Comparison of ENCODE assay signal across 8 mouse cellular contexts in the genomic region with DNA sequence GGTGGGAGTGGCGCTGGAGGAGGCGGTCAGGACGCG. TPM values are rescaled to one million over a fixed set of nuclear protein-coding genes. Genes with fewer than 3 reads are reported as not detected.
DNase-seq lines count a peak whose midpoint lies in the region; ATAC-seq and TF ChIP-seq lines count a peak whose summit lies in the region.

TSS of gene Adora2a (plus strand) at position 6 of the 36 bp plus-strand sequence.

- H3K27me3 ChIP-seq in kidney, postnatal 0 days (ENCODE audit: insufficient read depth, low read length): no peaks in the 10 kb centered on the region
- H3K27me3 ChIP-seq in embryonic facial prominence, embryonic 10.5 days (replicated peaks; ENCODE audit: low read depth, poor library complexity, severe bottlenecking): peaks cover 51% of the 10 kb centered on the region
- peaks cover 51% of the 10 kb centered on the region for H3K27me3 ChIP-seq in hindbrain, embryonic 13.5 days
- peaks cover 42% of the 10 kb centered on the region for H3K27me3 ChIP-seq in midbrain, embryonic 13.5 days

- TF ChIP-seq CTCF in kidney, postnatal 0 days (IDR thresholded peaks at IDR 0.05; ENCODE audit: low read depth): no peak

- peak within 1 kb of the TSS; percentile 71 for H3K4me2 ChIP-seq in kidney, postnatal 0 days (ENCODE audit: low read length)
- H3K4me2 ChIP-seq in hindbrain, embryonic 13.5 days: peak within 1 kb of the TSS; percentile 55
- peak within 1 kb of the TSS; percentile 52 for H3K4me2 ChIP-seq in midbrain, embryonic 13.5 days (replicated peaks)

- H3K36me3 ChIP-seq in kidney, postnatal 0 days (ENCODE audit: insufficient read depth, low read length): no peaks in the 10 kb centered on the region
- H3K36me3 ChIP-seq in embryonic facial prominence, embryonic 10.5 days (replicated peaks): peaks cover 16% of the 10 kb centered on the region
- peaks cover 16% of the 10 kb centered on the region for H3K36me3 ChIP-seq in hindbrain, embryonic 13.5 days
- peaks cover 18% of the 10 kb centered on the region for H3K36me3 ChIP-seq in midbrain, embryonic 13.5 days

- peaks cover 6% of the 10 kb centered on the region; the same call in 1 of the 2 replicates for H3K4me1 ChIP-seq in kidney, postnatal 0 days (replicated peaks; ENCODE audit: insufficient read depth, low read length)
- H3K4me1 ChIP-seq in embryonic facial prominence, embryonic 10.5 days: peaks cover 34% of the 10 kb centered on the region
- peaks cover 16% of the 10 kb centered on the region for H3K4me1 ChIP-seq in hindbrain, embryonic 13.5 days (replicated peaks)
- H3K4me1 ChIP-seq in midbrain, embryonic 13.5 days (replicated peaks): peaks cover 11% of the 10 kb centered on the region; the same call in 1 of the 2 replicates

- H3K27ac ChIP-seq in kidney, postnatal 0 days: peak within 1 kb of the TSS; percentile 66; the same call in 1 of the 2 replicates
- H3K27ac ChIP-seq in embryonic facial prominence, embryonic 10.5 days (replicated peaks): peak within 1 kb of the TSS; percentile 76
- H3K27ac ChIP-seq in hindbrain, embryonic 13.5 days: peak within 1 kb of the TSS; percentile 55; the same call in 1 of the 2 replicates
- H3K27ac ChIP-seq in midbrain, embryonic 13.5 days: no peak within 1 kb of the TSS

- 0% methylated on average over 4 of the region's 4 CpGs for WGBS in kidney, postnatal 0 days
- 3% methylated on average over 4 of the region's 4 CpGs for WGBS in embryonic facial prominence, embryonic 10.5 days
- 4% methylated on average over 4 of the region's 4 CpGs for WGBS in hindbrain, embryonic 13.5 days
- WGBS in midbrain, embryonic 13.5 days: 0% methylated on average over 4 of the region's 4 CpGs

- H3K9ac ChIP-seq in kidney, postnatal 0 days (ENCODE audit: low read depth, low read length): peak within 1 kb of the TSS; percentile 70
- peak within 1 kb of the TSS; percentile 58 for H3K9ac ChIP-seq in hindbrain, embryonic 13.5 days
- peak within 1 kb of the TSS; percentile 47 for H3K9ac ChIP-seq in midbrain, embryonic 13.5 days (replicated peaks)

- ATAC-seq in kidney, postnatal 0 days (replicated peaks; ENCODE audit: low FRiP score, low read depth): no peak
- ATAC-seq in hindbrain, embryonic 13.5 days (ENCODE audit: low FRiP score): no peak
- no peak for ATAC-seq in midbrain, embryonic 13.5 days

- H3K4me3 ChIP-seq in kidney, postnatal 0 days (replicated peaks; ENCODE audit: low read depth, low read length): peak within 1 kb of the TSS; percentile 56
- peak within 1 kb of the TSS; percentile 60 for H3K4me3 ChIP-seq in embryonic facial prominence, embryonic 10.5 days
- H3K4me3 ChIP-seq in hindbrain, embryonic 13.5 days: peak within 1 kb of the TSS; percentile 42
- H3K4me3 ChIP-seq in midbrain, embryonic 13.5 days (replicated peaks): peak within 1 kb of the TSS; percentile 36

- DNase-seq in kidney, postnatal 0 days (ENCODE audit: low spot score): no peak
- no peak for DNase-seq in kidney, postnatal 14 days
- DNase-seq in embryonic facial prominence, embryonic 10.5 days (ENCODE audit: low spot score): no peak
- no peak for DNase-seq in T-cell, adult 2 months (ENCODE audit: low spot score)
- DNase-seq in c-Kit-positive CD71-positive TER-119-positive erythroid progenitor cells, embryonic 14.5 days (ENCODE audit: low spot score): no peak
- no peak for DNase-seq in yolk sac, embryonic 10.5 days (ENCODE audit: low spot score)

- no peaks in the 10 kb centered on the region for H3K9me3 ChIP-seq in kidney, postnatal 0 days (replicated peaks; ENCODE audit: low read length)
- H3K9me3 ChIP-seq in embryonic facial prominence, embryonic 10.5 days: no peaks in the 10 kb centered on the region
- no peaks in the 10 kb centered on the region for H3K9me3 ChIP-seq in hindbrain, embryonic 13.5 days
- H3K9me3 ChIP-seq in midbrain, embryonic 13.5 days: no peaks in the 10 kb centered on the region

RNA-seq across cellular contexts. Expression of gene Adora2a, which starts in this region (rescaled TPM):
- polyA plus RNA-seq in kidney, postnatal 0 days (2015; fragmentation: Nextera tagmentation; extraction: Ambion mirVana): 5.2 and 6.3 TPM in 2 replicates
- polyA plus RNA-seq in embryonic facial prominence, embryonic 10.5 days (2016; fragmentation: Nextera tagmentation; extraction: Ambion mirVana): 1.5 and 2.3 TPM in 2 replicates
- polyA plus RNA-seq in hindbrain, embryonic 13.5 days (2015; fragmentation: Nextera tagmentation; extraction: Ambion mirVana): 3.1 and 3.9 TPM in 2 replicates
- 2.6 and 3.0 TPM in 2 replicates for polyA plus RNA-seq in midbrain, embryonic 13.5 days (2015; fragmentation: Nextera tagmentation; extraction: Ambion mirVana)
